Mouse (Mus musculus): Measurements from ENCODE around the gene Edaradd.

Edaradd gene

DNA sequence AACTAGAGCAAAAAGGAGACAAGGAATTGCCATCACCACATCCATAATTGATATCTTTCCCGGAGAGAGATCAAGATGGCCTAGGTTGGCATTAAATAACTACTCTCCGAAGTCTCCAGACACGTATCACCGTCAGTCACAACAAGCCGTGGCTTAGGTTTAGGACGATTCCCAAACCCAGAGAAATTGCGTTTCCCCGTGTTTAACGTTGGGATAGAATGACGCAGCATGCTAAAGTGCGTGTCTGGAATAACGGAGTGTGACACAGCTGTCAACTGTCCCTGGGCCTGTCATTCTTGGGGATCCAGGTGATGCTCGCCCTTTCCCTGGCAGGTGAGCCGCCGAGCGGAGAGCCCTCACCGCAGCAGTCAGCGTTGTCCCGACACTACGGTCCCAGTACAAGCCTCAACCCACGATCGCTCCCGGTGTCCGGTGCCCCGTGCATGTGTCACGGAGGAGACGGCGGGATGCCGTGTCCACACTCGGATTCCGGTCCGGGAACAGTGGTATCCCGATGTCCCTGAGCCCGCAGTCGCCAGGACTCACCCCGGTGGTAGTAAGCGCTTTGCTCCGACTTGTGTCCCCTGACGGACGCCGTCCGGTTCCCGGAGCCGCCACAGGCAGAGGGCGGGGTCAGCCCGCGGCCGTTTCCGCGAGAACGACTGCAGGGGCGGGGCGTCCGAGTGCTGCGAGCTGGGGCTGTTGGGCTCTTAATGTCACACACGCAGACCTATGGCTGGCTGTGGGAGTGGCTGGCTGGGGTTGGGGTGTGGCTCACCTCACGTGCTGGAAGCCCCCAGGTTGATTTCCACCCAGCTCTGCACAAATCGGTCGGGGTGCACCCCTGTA lies 59.1 kb downstream of the Edaradd start:
- DNase-seq (ENCODE audit: low read depth), result peak; percentile 94

DNA sequence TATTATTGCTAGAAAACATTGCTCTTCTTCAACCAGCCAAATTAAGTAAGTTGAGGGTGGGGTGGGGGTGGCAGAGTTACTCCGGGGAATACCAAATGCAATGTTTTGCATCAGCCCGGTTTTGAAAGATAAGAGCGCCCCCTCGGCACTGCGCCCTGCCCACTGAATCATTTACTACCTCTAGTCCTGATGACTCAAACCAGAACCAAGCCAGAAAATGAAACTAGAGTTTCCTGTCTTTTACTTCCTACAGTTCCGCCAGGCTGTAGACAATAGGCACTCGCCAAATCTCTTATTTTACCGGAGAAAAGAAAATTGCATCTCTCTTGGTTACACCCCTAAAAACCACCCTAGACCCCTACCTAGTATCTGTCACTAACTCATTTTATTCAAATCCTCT lies 59.8 kb downstream of the Edaradd start:
- DNase-seq (ENCODE audit: low read depth), result peak; percentile 92

GRCm38 (mm10) chr13:12456711-12457110 lies 63.5 kb downstream of the Edaradd start:
- no peak for DNase-seq (ENCODE audit: low read depth)

DNA sequence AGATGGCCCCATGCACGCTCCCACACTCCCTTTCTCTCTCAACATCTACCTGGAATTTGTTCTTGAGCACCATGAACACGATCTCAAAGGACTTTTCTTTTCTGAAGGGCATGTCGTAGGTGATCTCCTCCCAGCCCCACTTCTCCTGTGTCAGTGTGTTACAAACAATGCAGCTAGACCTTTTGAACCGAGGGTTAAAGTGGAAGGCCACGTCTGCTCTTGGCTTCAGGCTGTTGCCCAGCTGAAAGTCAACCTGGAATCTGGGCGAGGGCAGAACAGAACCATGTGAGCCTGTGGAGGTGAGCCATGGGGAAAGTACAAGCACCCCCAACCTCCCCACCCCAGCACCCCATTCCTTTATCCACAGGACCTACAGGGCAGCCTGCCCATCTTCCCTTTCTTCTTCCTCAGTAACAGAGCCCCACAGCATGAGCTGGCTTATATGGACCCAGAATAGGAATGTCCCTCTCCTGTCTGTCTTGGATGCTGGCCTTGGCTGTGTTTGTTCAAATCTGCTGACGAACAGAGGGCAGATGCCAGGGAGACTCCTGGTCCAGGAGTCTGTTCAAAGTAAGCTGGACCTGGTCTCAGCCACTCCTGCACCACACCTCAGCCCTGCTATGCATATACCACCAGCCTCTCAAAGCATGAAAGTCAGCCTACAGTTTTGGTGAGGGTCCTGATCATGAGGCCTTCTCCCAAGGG lies 65.4 kb downstream of the Edaradd start:
- no peak for DNase-seq (ENCODE audit: low read depth)

DNA sequence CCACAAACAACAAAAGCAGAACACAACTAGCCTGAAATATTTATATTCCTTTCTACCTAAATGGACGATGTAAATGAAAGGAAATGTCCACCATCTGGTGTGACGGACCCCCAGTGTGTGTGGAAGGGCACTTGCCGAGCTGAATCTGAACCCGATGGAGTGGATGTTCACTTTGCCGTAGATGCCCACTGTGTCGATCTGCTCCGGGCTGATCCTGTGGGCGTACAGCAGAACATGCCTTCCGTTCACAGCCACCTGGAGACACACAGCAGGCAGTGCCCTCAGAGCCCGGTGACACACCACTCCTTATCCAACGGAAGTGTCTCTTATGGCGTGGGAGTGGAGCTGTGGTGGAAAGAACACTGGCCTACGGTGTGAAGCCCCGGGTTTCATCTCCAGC lies 67.1 kb downstream of the Edaradd start:
- DNase-seq (ENCODE audit: low read depth), result no peak

DNA sequence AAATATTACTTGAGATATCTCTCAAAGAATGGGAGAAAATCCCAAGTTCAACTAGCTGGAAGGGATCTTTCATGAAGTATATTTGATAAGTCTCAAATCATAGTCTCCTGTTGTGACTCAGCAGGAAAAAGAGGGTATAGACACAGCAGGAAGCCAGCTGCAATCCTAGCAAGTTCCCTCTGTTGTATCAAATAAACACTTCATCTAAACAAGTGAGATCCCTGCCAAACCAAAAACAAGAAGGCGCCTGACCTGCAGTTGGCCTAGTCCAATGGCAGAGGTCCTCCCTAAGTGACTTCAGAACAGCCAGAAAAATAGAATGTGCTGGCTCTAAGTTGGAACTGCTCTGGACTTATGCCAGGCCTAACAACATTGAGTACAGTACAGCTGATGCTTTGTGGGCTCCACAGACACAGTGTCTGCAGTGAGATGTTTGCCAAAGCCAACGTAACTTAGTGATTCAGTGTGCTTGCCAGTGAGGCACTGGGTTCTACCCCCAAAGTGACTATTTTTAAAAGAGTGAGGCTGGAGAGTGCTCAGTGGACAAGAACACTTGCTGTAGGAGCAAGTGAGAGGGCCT lies 78.1 kb downstream of the Edaradd start:
- DNase-seq (ENCODE audit: low read depth), result no peak

GRCm38 (mm10) chr13:12440813-12441212 lies 79.4 kb downstream of the Edaradd start:
- DNase-seq (ENCODE audit: low read depth), result no peak

DNA sequence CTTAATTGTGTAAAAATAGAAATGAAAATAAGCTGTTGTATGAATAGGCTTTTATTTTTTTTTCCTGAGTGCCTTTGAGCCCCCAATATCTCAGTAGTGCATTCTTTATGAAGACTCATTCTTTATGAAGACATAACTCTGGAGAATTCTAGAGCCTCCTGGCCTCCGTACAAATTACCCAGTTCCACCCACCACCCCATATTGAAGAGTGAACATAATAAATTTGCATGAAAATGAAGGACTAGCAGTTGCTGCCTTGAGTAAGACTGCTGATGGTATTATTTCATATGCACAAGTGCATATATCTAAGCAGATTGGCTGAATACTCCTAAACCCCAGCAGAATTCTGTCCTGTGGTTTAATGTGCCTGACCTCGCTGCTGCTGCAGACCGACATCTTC lies 80.7 kb downstream of the Edaradd start:
- no peak for DNase-seq (ENCODE audit: low read depth)

- DNase-seq (ENCODE audit: low read depth), result no peak
Measured at GRCm38 (mm10) chr13:12433843-12434242, 86.4 kb downstream of the Edaradd start.

GRCm38 (mm10) chr13:12428556-12428955 lies 91.7 kb downstream of the Edaradd start:
- DNase-seq (ENCODE audit: low read depth), result no peak
